Mouse (Mus musculus): ENCODE measurements around the gene Csrp1. TPM values are rescaled to one million over a fixed set of nuclear protein-coding genes. Genes with fewer than 3 reads are reported as not detected.

Gene Csrp1
- total and polyA plus RNA-seq, 2 experiments from 2014 or later = 21.6 to 64.3 TPM

- H3K4me3 ChIP-seq (ENCODE audit: low read depth, low read length) = no peak overlapping the region
- ATAC-seq (ENCODE audit: low FRiP score) = no peak
- H3K4me2 ChIP-seq (ENCODE audit: low read depth, low read length, poor library complexity, severe bottlenecking) = no peak overlapping the region
- TF ChIP-seq CTCF (IDR thresholded peaks at IDR 0.05) = peak; percentile 86
- WGBS = 47% methylated on average over 3 of the region's 3 CpGs
- no peaks in the 10 kb centered on the region for H3K27me3 ChIP-seq (ENCODE audit: insufficient read depth, low read length)
- peak; percentile 85 for DNase-seq (ENCODE audit: low spot score)
- no peaks in the 10 kb centered on the region for H3K4me1 ChIP-seq (ENCODE audit: insufficient read depth, low read length)
- H3K36me3 ChIP-seq (ENCODE audit: insufficient read depth, low read length) = no peaks in the 10 kb centered on the region
- H3K9me3 ChIP-seq (ENCODE audit: low read length) = no peaks in the 10 kb centered on the region
- H3K9ac ChIP-seq (replicated peaks; ENCODE audit: low read length, poor library complexity, severe bottlenecking) = no peak overlapping the region
- H3K27ac ChIP-seq (ENCODE audit: low read depth, low read length) = no peak overlapping the region
These were observed 67.9 kb downstream of the Csrp1 start for GRCm38 (mm10) chr1:135787799-135788198.

- H3K4me2 ChIP-seq (ENCODE audit: low read depth, low read length, poor library complexity, severe bottlenecking) = no peak overlapping the region
These were observed 68.8 kb downstream of the Csrp1 start for GRCm38 (mm10) chr1:135788708-135789107.

GRCm38 (mm10) chr1:135789815-135790214 lies 70.0 kb downstream of the Csrp1 start:
- TF ChIP-seq CTCF (IDR thresholded peaks at IDR 0.05) = peak; percentile 91
- DNase-seq (ENCODE audit: low spot score) = peak; percentile 71
- H3K36me3 ChIP-seq (ENCODE audit: insufficient read depth, low read length) = no peaks in the 10 kb centered on the region
- 12% methylated on average over 5 of the region's 5 CpGs for WGBS
- H3K27ac ChIP-seq (ENCODE audit: low read depth, low read length) = no peak overlapping the region
- no peak overlapping the region; the same call in 1 of the 2 replicates for H3K9ac ChIP-seq (replicated peaks; ENCODE audit: low read length, poor library complexity, severe bottlenecking)
- H3K4me1 ChIP-seq (ENCODE audit: insufficient read depth, low read length) = no peaks in the 10 kb centered on the region; the same call in 1 of the 2 replicates
- ATAC-seq (ENCODE audit: low FRiP score) = no peak
- no peak overlapping the region for H3K4me2 ChIP-seq (ENCODE audit: low read depth, low read length, poor library complexity, severe bottlenecking)
- H3K4me3 ChIP-seq (ENCODE audit: low read depth, low read length) = no peak overlapping the region
- no peaks in the 10 kb centered on the region for H3K27me3 ChIP-seq (ENCODE audit: insufficient read depth, low read length)
- no peaks in the 10 kb centered on the region for H3K9me3 ChIP-seq (ENCODE audit: low read length)

More at GRCm38 (mm10) chr1:135788708-135789107, 68.8 kb downstream of the Csrp1 start:
- no peak overlapping the region for H3K4me3 ChIP-seq (ENCODE audit: low read depth, low read length)
- H3K27me3 ChIP-seq (ENCODE audit: insufficient read depth, low read length) = no peaks in the 10 kb centered on the region
- H3K36me3 ChIP-seq (ENCODE audit: insufficient read depth, low read length) = no peaks in the 10 kb centered on the region
- no peak for DNase-seq (ENCODE audit: low spot score)
- no peaks in the 10 kb centered on the region; the same call in 1 of the 2 replicates for H3K4me1 ChIP-seq (ENCODE audit: insufficient read depth, low read length)
- peak; percentile 51 for TF ChIP-seq CTCF (IDR thresholded peaks at IDR 0.05)
- WGBS = 41% methylated on average over 10 of the region's 10 CpGs
- no peak overlapping the region for H3K27ac ChIP-seq (ENCODE audit: low read depth, low read length)
- H3K9ac ChIP-seq (replicated peaks; ENCODE audit: low read length, poor library complexity, severe bottlenecking) = no peak overlapping the region
- H3K9me3 ChIP-seq (ENCODE audit: low read length) = no peaks in the 10 kb centered on the region
- ATAC-seq (ENCODE audit: low FRiP score) = no peak

- no peaks in the 10 kb centered on the region; the same call in 1 of the 2 replicates for H3K4me1 ChIP-seq (ENCODE audit: insufficient read depth, low read length)
- ATAC-seq (ENCODE audit: low FRiP score) = no peak
- 63% methylated on average over 13 of the region's 13 CpGs for WGBS
- no peak overlapping the region for H3K27ac ChIP-seq (ENCODE audit: low read depth, low read length)
- H3K9ac ChIP-seq (replicated peaks; ENCODE audit: low read length, poor library complexity, severe bottlenecking) = no peak overlapping the region
- no peaks in the 10 kb centered on the region for H3K36me3 ChIP-seq (ENCODE audit: insufficient read depth, low read length)
- TF ChIP-seq CTCF (IDR thresholded peaks at IDR 0.05) = no peak
- H3K4me3 ChIP-seq (ENCODE audit: low read depth, low read length) = no peak overlapping the region
- no peak for DNase-seq (ENCODE audit: low spot score)
- H3K4me2 ChIP-seq (ENCODE audit: low read depth, low read length, poor library complexity, severe bottlenecking) = no peak overlapping the region
- H3K9me3 ChIP-seq (ENCODE audit: low read length) = no peaks in the 10 kb centered on the region
- H3K27me3 ChIP-seq (ENCODE audit: insufficient read depth, low read length) = no peaks in the 10 kb centered on the region
These were observed 72.5 kb downstream of the Csrp1 start for GRCm38 (mm10) chr1:135792143-135792939.

- ATAC-seq (ENCODE audit: low FRiP score) (no peak), DNase-seq (ENCODE audit: low spot score) (no peak)
- Histone ChIP-seq H3K9ac (replicated peaks; ENCODE audit: low read length, poor library complexity, severe bottlenecking) (0 out of 2 replicates have a peak overlapping the region, but pooled peaks have one; percentile 33), H3K4me2 (ENCODE audit: low read depth, low read length, poor library complexity, severe bottlenecking) (peak overlapping the region; percentile 49), H3K27me3 (ENCODE audit: insufficient read depth, low read length) (no peaks in the 10 kb centered on the region), H3K27ac (ENCODE audit: low read depth, low read length) (no peak overlapping the region), H3K36me3 (ENCODE audit: insufficient read depth, low read length) (no peaks in the 10 kb centered on the region), H3K9me3 (ENCODE audit: low read length) (no peaks in the 10 kb centered on the region), H3K4me1 (ENCODE audit: insufficient read depth, low read length) (no peaks in the 10 kb centered on the region; the same call in 1 of the 2 replicates), H3K4me3 (ENCODE audit: low read depth, low read length) (peak overlapping the region; percentile 7; the same call in 1 of the 2 replicates)
- 13% methylated on average over 25 of the region's 27 CpGs for WGBS
- no peak for TF ChIP-seq CTCF (IDR thresholded peaks at IDR 0.05)
These were observed 73.7 kb downstream of the Csrp1 start for GRCm38 (mm10) chr1:135793370-135794215.

All from midbrain, postnatal 0 days (tissue).